Mouse (Mus musculus) bone marrow macrophage, adult 2 months (primary cell): Measurements from ENCODE around the gene Pigu.

Source experiments
- CTCF ChIP-seq: IDR thresholded peaks from 2 replicates; pipeline ENCODE4 v1.5.1; 2012; ENCODE audit warnings: low read depth, mild to moderate bottlenecking, low read length, moderate library complexity
- POLR2A ChIP-seq: IDR thresholded peaks from 2 replicates; pipeline ENCODE4 v1.6.1; 2012; ENCODE audit warnings: mild to moderate bottlenecking, low read depth, low read length, borderline replicate concordance

GRCm38 (mm10) chr2:155388573-155388972 is 31.3 kb upstream of the Pigu start:
- TF ChIP-seq CTCF (no peak), POLR2A (no peak)
